Mouse (Mus musculus): ENCODE measurements at regions not wholly inside any gene's neighbourhood (a gene's known extent, or its start where the extent isn't known, plus 50 kb on each side); places are given as distances from the start of the nearest gene placed in this dataset.
"Not testable (repeated sequence)": the region's sequence is repeated elsewhere in the genome, so short reads cannot be mapped to it uniquely, and the experiment has no call there.

- DNase-seq (ENCODE audit: low read depth, low spot score): not testable (repeated sequence)
Observed at GRCm38 (mm10) chr17:27287986-27288385, 83.7 kb upstream of the Lemd2 start.

- no peak for DNase-seq (ENCODE audit: low read depth, low spot score)
Observed at GRCm38 (mm10) chr17:27281241-27281640, 77.0 kb upstream of the Lemd2 start.

- not testable (repeated sequence) for DNase-seq (ENCODE audit: low read depth, low spot score)
Observed at GRCm38 (mm10) chr17:27279491-27280288, 75.4 kb upstream of the Lemd2 start.

- not testable (repeated sequence) for DNase-seq (ENCODE audit: low read depth, low spot score)
Observed at GRCm38 (mm10) chr17:27277786-27278185, 73.5 kb upstream of the Lemd2 start.

GRCm38 (mm10) chr17:27271756-27272155 is 67.5 kb upstream of the Lemd2 start:
- not testable (repeated sequence) for DNase-seq (ENCODE audit: low read depth, low spot score)

- DNase-seq (ENCODE audit: low read depth, low spot score): not testable (repeated sequence)
Observed at GRCm38 (mm10) chr17:27270776-27271175, 66.5 kb upstream of the Lemd2 start.

- DNase-seq (ENCODE audit: low read depth, low spot score): not testable (repeated sequence)
Observed at GRCm38 (mm10) chr17:27264607-27265006, 60.3 kb upstream of the Lemd2 start.

GRCm38 (mm10) chr17:27262607-27263006 is 58.3 kb upstream of the Lemd2 start:
- DNase-seq (ENCODE audit: low read depth, low spot score): no peak

GRCm38 (mm10) chr17:27261981-27262380 is 57.7 kb upstream of the Lemd2 start:
- DNase-seq (ENCODE audit: low read depth, low spot score): no peak

GRCm38 (mm10) chr17:27261251-27261650 is 57.0 kb upstream of the Lemd2 start:
- DNase-seq (ENCODE audit: low read depth, low spot score): no peak

GRCm38 (mm10) chr17:27260116-27260515 is 55.8 kb upstream of the Lemd2 start:
- no peak for DNase-seq (ENCODE audit: low read depth, low spot score)

GRCm38 (mm10) chr17:27257345-27257744 is 53.1 kb upstream of the Lemd2 start:
- DNase-seq (ENCODE audit: low read depth, low spot score): peak; percentile 48

GRCm38 (mm10) chr17:27255804-27256203 is 51.5 kb upstream of the Lemd2 start:
- DNase-seq (ENCODE audit: low read depth, low spot score): no peak
